Comparison of ENCODE assay signal across 23 mouse cellular contexts in the genomic region with DNA sequence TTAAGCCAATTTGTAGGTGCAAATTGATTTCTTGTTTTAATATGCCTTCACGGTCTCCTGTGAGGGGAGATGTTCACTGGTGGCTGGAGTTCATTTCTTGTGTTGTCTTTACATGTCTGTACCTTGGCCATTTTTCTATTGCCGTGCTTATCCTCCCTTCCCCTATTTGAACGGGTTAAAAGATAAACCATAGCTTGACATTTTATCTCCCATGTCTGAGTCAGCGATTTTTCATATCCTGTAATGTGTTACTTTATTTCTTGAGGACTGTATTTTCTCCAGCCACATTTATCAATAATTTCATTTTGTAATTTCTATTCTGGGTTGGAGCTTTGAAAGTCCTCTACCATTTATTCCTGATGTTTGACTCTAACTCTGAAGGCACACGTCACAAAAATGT. TPM values are rescaled to one million over a fixed set of nuclear protein-coding genes. Genes with fewer than 3 reads are reported as not detected.
DNase-seq lines count a peak whose midpoint lies in the region; ATAC-seq and TF ChIP-seq lines count a peak whose summit lies in the region.
"Had no signal": no experiment of that assay in that cellular context is flagged by ENCODE, and none has a peak within 500 bp of the region (broad histone marks: within the 10 kb centered on the region; RNA-seq: fewer than 3 reads in every experiment).

No protein-coding gene starts in this region.

- WGBS in intestine, embryonic 16.5 days, result 71% methylated on average over 5 of the region's 5 CpGs

- H3K4me1 ChIP-seq in CH12.LX (ENCODE audit: control insufficient read depth in 1 of 2, insufficient read depth in 2 of 2), result no peaks in the 10 kb centered on the region
- no peaks in the 10 kb centered on the region for H3K4me1 ChIP-seq in ES-E14 (ENCODE audit: control insufficient read depth in 2 of 2, insufficient read depth in 2 of 2, low read length in 2 of 2, poor library complexity in 1 of 2)
- peaks cover 0 to 13% of the 10 kb centered on the region in 2 experiments; a peak in 2 of 4 replicates for H3K4me1 ChIP-seq in MEL (ENCODE audit: control insufficient read depth in 1 of 2, insufficient read depth in 2 of 2, low read length in 2 of 2)
- no peaks in the 10 kb centered on the region for H3K4me1 ChIP-seq in intestine, embryonic 16.5 days (ENCODE audit: control insufficient read depth, insufficient read depth, low read length)

- no peak overlapping the region for H3K4me2 ChIP-seq in CH12.LX (ENCODE audit: insufficient read depth, low read depth, poor library complexity, severe bottlenecking)
- no peak overlapping the region for H3K4me2 ChIP-seq in intestine, embryonic 16.5 days (ENCODE audit: low read depth, low read length)

- DNase-seq in CH12.LX (ENCODE audit: extremely low read depth), result no peak
- no peak for DNase-seq in ES-E14 (ENCODE audit: low read depth, low spot score)
- DNase-seq in MEL (ENCODE audit: low read depth, low spot score), result no peak
- DNase-seq in left cerebral cortex, adult 18-20 months (ENCODE audit: low spot score in 2 of 2), result no peak
- no peak for DNase-seq in urinary bladder, postnatal 10 days (ENCODE audit: low spot score)
- DNase-seq: adrenal gland, adult 2 months; adrenal gland, adult 8-10 months; adrenal gland, postnatal 10 days; adrenal gland, postnatal 14 days; adrenal gland, postnatal 25 days; adrenal gland, postnatal 36 days; B cell, adult 2 months; cerebellum, adult 11 months; cerebellum, adult 11-12 months; cerebellum, adult 18-20 months; cerebellum, adult 2 months; cerebellum, adult 8-10 months; cerebellum, adult 9-10 months had no signal

- no peak for ATAC-seq in intestine, embryonic 16.5 days
- ATAC-seq: activated CD4-positive, CD25-positive, alpha-beta regulatory T cell, adult 4 months; CD4-positive, CD25-positive, alpha-beta regulatory T cell, adult 4 months; Patski had no signal

- TF ChIP-seq CTCF in CH12.LX (conservative IDR thresholded peaks at IDR 0.05 in 1 of 2, IDR thresholded peaks at IDR 0.05 in 1 of 2; ENCODE audit: low read depth in 2 of 2, low read length in 2 of 2), result no peak
- no peak for TF ChIP-seq CTCF in MEL (IDR thresholded peaks at IDR 0.05 in 2 of 3, conservative IDR thresholded peaks at IDR 0.05 in 1 of 3; ENCODE audit: control insufficient read depth in 1 of 3, insufficient read depth in 1 of 3, low read depth in 2 of 3, low read length in 3 of 3, poor library complexity in 1 of 3, severe bottlenecking in 1 of 3)

- H3K9ac ChIP-seq in CH12.LX (ENCODE audit: insufficient read depth, low read depth), result no peak overlapping the region
- H3K9ac ChIP-seq in ES-E14 (ENCODE audit: insufficient read depth, low read depth, low read length, poor library complexity, severe bottlenecking), result no peak overlapping the region
- no peak overlapping the region for H3K9ac ChIP-seq in MEL (ENCODE audit: control insufficient read depth, low read depth, low read length, poor library complexity, severe bottlenecking)
- no peak overlapping the region for H3K9ac ChIP-seq in intestine, embryonic 16.5 days (ENCODE audit: low read depth, low read length)

- TF ChIP-seq POLR2A in CH12.LX (IDR thresholded peaks at IDR 0.05; ENCODE audit: low read depth, low read length) (no peak), MEL (IDR thresholded peaks at IDR 0.05; ENCODE audit: control insufficient read depth in 1 of 2, insufficient read depth in 1 of 2, low read depth in 1 of 2, low read length in 2 of 2, poor library complexity in 1 of 2) (no peak)

- H3K36me3 ChIP-seq in CH12.LX (replicated peaks in 1 of 2; ENCODE audit: control insufficient read depth in 1 of 2, insufficient read depth in 1 of 2, low read length in 1 of 2) (no peaks in the 10 kb centered on the region), ES-E14 (ENCODE audit: control insufficient read depth, insufficient read depth, low read length, poor library complexity, severe bottlenecking) (no peaks in the 10 kb centered on the region), MEL (ENCODE audit: control insufficient read depth in 1 of 2, insufficient read depth in 2 of 2, low read length in 2 of 2) (peaks cover 0 to 4% of the 10 kb centered on the region in 2 experiments; a peak in 1 of 4 replicates)
- H3K36me3 ChIP-seq in intestine, embryonic 16.5 days (ENCODE audit: control insufficient read depth, insufficient read depth, low read length), result no peaks in the 10 kb centered on the region
- H3K36me3 ChIP-seq: G1E had no signal

- in situ Hi-C loops in CH12.LX (cut with MboI; ENCODE audit: low pct_ligation_motif_present, low pct_unique_long_range_greater_than_20kb, low sequenced_read_pairs), result no loop called here
- in situ Hi-C loops in ES-E14 (cut with MboI; ENCODE audit: low sequenced_read_pairs in 2 of 2, unreplicated experiment in 2 of 2), result no loop called here

- H3K79me2 ChIP-seq in CH12.LX (replicated peaks; ENCODE audit: control insufficient read depth, extremely low read depth, insufficient read depth, poor library complexity, severe bottlenecking) (no peaks in the 10 kb centered on the region), MEL (ENCODE audit: control insufficient read depth, insufficient read depth, low read length, poor library complexity) (no peaks in the 10 kb centered on the region)

- H3K27ac ChIP-seq in CH12.LX (ENCODE audit: insufficient read depth, low read depth) (no peak overlapping the region), ES-E14 (ENCODE audit: insufficient read depth, low read depth, low read length, poor library complexity, severe bottlenecking) (no peak overlapping the region), MEL (ENCODE audit: control insufficient read depth, low read depth, low read length) (no peak overlapping the region)
- no peak overlapping the region for H3K27ac ChIP-seq in intestine, embryonic 16.5 days (ENCODE audit: low read length)

- H3K9me3 ChIP-seq in CH12.LX (replicated peaks; ENCODE audit: low read length) (no peaks in the 10 kb centered on the region), ES-E14 (ENCODE audit: control insufficient read depth, insufficient read depth, low read depth, low read length) (no peaks in the 10 kb centered on the region), MEL (replicated peaks; ENCODE audit: insufficient read depth, low read length) (no peaks in the 10 kb centered on the region)
- H3K9me3 ChIP-seq in intestine, embryonic 16.5 days (ENCODE audit: control insufficient read depth, low read length), result no peaks in the 10 kb centered on the region
- H3K9me3 ChIP-seq: G1E had no signal

- dilution Hi-C loops in CH12.LX (cut with MboI; ENCODE audit: extremely low pct_ligation_motif_present, extremely low pct_unique_long_range_greater_than_20kb, low sequenced_read_pairs), result no loop called here

- H3K27me3 ChIP-seq in CH12.LX (replicated peaks) (no peaks in the 10 kb centered on the region), MEL (ENCODE audit: control insufficient read depth in 1 of 2, insufficient read depth in 2 of 2, low read length in 2 of 2) (peaks cover 3 to 6% of the 10 kb centered on the region in 2 experiments)
- no peaks in the 10 kb centered on the region for H3K27me3 ChIP-seq in intestine, embryonic 16.5 days (replicated peaks; ENCODE audit: control insufficient read depth, insufficient read depth, low read length)

- no peak for TF ChIP-seq EP300 in CH12.LX (IDR thresholded peaks at IDR 0.05; ENCODE audit: low read length)
- peak in 1 of 2 experiments; percentile 43; a peak in 2 of 4 replicates for TF ChIP-seq EP300 in MEL (IDR thresholded peaks at IDR 0.05; ENCODE audit: low read depth in 1 of 2, low read length in 2 of 2)

- TF ChIP-seq RAD21 in CH12.LX (IDR thresholded peaks at IDR 0.05; ENCODE audit: low read depth, low read length), result no peak
- TF ChIP-seq RAD21 in MEL (IDR thresholded peaks at IDR 0.05; ENCODE audit: low read depth, low read length), result no peak

- H3K4me3 ChIP-seq in CH12.LX (replicated peaks in 1 of 3; ENCODE audit: low read depth in 2 of 3, low read length in 2 of 3, poor library complexity in 1 of 3), result no peak overlapping the region
- H3K4me3 ChIP-seq in ES-E14 (ENCODE audit: insufficient read depth in 1 of 2, low read depth in 1 of 2, low read length in 2 of 2, poor library complexity in 1 of 2, severe bottlenecking in 1 of 2), result no peak overlapping the region
- no peak overlapping the region for H3K4me3 ChIP-seq in MEL (ENCODE audit: control insufficient read depth in 1 of 2, insufficient read depth in 1 of 2, low read depth in 2 of 2, low read length in 2 of 2)
- H3K4me3 ChIP-seq in intestine, embryonic 16.5 days (ENCODE audit: low read length), result no peak overlapping the region

TF ChIP-seq in CH12.LX, 34 proteins besides CTCF, POLR2A, EP300 and RAD21:
- TF ChIP-seq ZC3H11A (IDR thresholded peaks at IDR 0.05; ENCODE audit: low read depth, low read length) (no peak), MAFK (IDR thresholded peaks at IDR 0.05; ENCODE audit: insufficient replicate concordance, low read length) (peak; percentile 72; the same call in 1 of the 2 replicates)

TF ChIP-seq in ES-E14, 5 proteins besides CTCF, POLR2A, EP300 and RAD21:
- TF ChIP-seq ZC3H11A (IDR thresholded peaks at IDR 0.05; ENCODE audit: borderline replicate concordance, low read depth, low read length) (no peak), MAFK (IDR thresholded peaks at IDR 0.05; ENCODE audit: insufficient read depth, low read depth, low read length) (peak; percentile 72), CHD2 (IDR thresholded peaks at IDR 0.05; ENCODE audit: low read depth, low read length) (no peak), ZNF384 (IDR thresholded peaks at IDR 0.05; ENCODE audit: low read depth, low read length) (no peak), HCFC1 (IDR thresholded peaks at IDR 0.05; ENCODE audit: borderline replicate concordance, insufficient read depth, low read length) (no peak)

TF ChIP-seq in MEL, 35 proteins besides CTCF, POLR2A, EP300 and RAD21:
- TF ChIP-seq USF1 (IDR thresholded peaks at IDR 0.05; ENCODE audit: low read depth, low read length) (no peak), GATA1 (IDR thresholded peaks at IDR 0.05; ENCODE audit: low read depth, low read length) (peak; percentile 80), MAFK (IDR thresholded peaks at IDR 0.05; ENCODE audit: borderline replicate concordance, low read depth, low read length) (peak; percentile 96), ETS1 (IDR thresholded peaks at IDR 0.05; ENCODE audit: low read depth, low read length) (peak; percentile 61; the same call in 1 of the 2 replicates)

RNA-seq across cellular contexts. Expression of gene Mpp6, which starts 20.7 kb away (rescaled TPM):
- total RNA-seq in CH12.LX (2012; rRNA removed) (80.9 and 86.9 TPM in 2 replicates), CH12.LX (2014; rRNA removed) (104 and 110 TPM in 2 replicates), ES-E14 (2012; rRNA removed) (64.2 and 65.0 TPM in 2 replicates), MEL (2012; rRNA removed) (68.1 and 79.5 TPM in 2 replicates)
- polyA plus RNA-seq in CH12.LX (2012; ENCODE audit: insufficient read length, low read depth) (107 and 112 TPM in 2 replicates), MEL (2012; ENCODE audit: insufficient read depth in 1 of 2, insufficient read length in 2 of 2, low read depth in 1 of 2, low replicate concordance in 2 of 2, missing spikeins in 1 of 2) (10 to 100 TPM in 1 of 2 experiments, not detected in 1; 74.8 TPM)
- total RNA-seq in left cerebral cortex, adult 18-20 months (2021), result 10 to 100 TPM; 83.2 to 85.1 TPM
- 34.5 and 40.6 TPM in 2 replicates for polyA plus RNA-seq in intestine, embryonic 16.5 days (2015; fragmentation: Nextera tagmentation; extraction: Ambion mirVana)

Comparison
In these comparisons a context has a peak if more than half of its experiments do, and no peak if none do; other contexts are left out.
1. Of the 35 proteins assayed by ChIP-seq in both MEL and CH12.LX: peak only in MEL: ETS1; only in CH12.LX: none; in both: MAFK; in neither: 32; mixed calls (peak in some experiments, not most) for 1.